Mouse (Mus musculus) gastrocnemius, postnatal 10 days (tissue): ENCODE results near the gene Usp48. TPM values are rescaled to one million over a fixed set of nuclear protein-coding genes. Genes with fewer than 3 reads are reported as not detected.
A peak's percentile ranks its signal among the peaks of the same experiment; 100 is the strongest.

Source experiments
- DNase-seq: peaks from one replicate; pipeline ENCODE4 v3.0.0; 2021; ENCODE audit warnings: mixed read lengths
- total RNA-seq, 2 experiments: library from RNA; stranded (reverse); gene quantifications; 2 replicates each; pipeline ENCODE4 v1.2.3; 2021

Gene Usp48
- total RNA-seq, 2 experiments from 2014 or later: 26.4 to 44.1 TPM

- DNase-seq: no peak
Observed at GRCm38 (mm10) chr4:137686303-137686702, 92.7 kb downstream of the Usp48 start.

- DNase-seq: no peak
Observed at GRCm38 (mm10) chr4:137687234-137687825, 93.8 kb downstream of the Usp48 start.

GRCm38 (mm10) chr4:137692107-137692902 is 98.8 kb downstream of the Usp48 start:
- no peak for DNase-seq

- no peak for DNase-seq
Observed at GRCm38 (mm10) chr4:137695300-137695699, 101.7 kb downstream of the Usp48 start.

GRCm38 (mm10) chr4:137695900-137696299 is 102.3 kb downstream of the Usp48 start:
- DNase-seq: no peak

GRCm38 (mm10) chr4:137697156-137697885 is 103.8 kb downstream of the Usp48 start:
- no peak for DNase-seq

- no peak for DNase-seq
Observed at GRCm38 (mm10) chr4:137698076-137698985, 104.8 kb downstream of the Usp48 start.

GRCm38 (mm10) chr4:137699264-137700211 is 106.0 kb downstream of the Usp48 start:
- DNase-seq: no peak

GRCm38 (mm10) chr4:137700960-137701359 is 107.4 kb downstream of the Usp48 start:
- DNase-seq: no peak

- DNase-seq: no peak
Observed at GRCm38 (mm10) chr4:137703077-137703476, 109.5 kb downstream of the Usp48 start.

- DNase-seq: no peak
Observed at GRCm38 (mm10) chr4:137704561-137704960, 111.0 kb downstream of the Usp48 start.

GRCm38 (mm10) chr4:137705379-137705778 is 111.8 kb downstream of the Usp48 start:
- no peak for DNase-seq

- DNase-seq: no peak
Observed at GRCm38 (mm10) chr4:137706510-137706909, 113.0 kb downstream of the Usp48 start.

GRCm38 (mm10) chr4:137707216-137707990 is 113.8 kb downstream of the Usp48 start:
- peak; percentile 92 for DNase-seq

Other genes with a start within 250 kb of the Usp48 start
- gene Cdc42, start 236.0 kb upstream of the Usp48 start, total RNA-seq: 100 to 1,000 TPM; 256 to 266 TPM
- gene Cela3a, start 184.0 kb upstream of the Usp48 start, total RNA-seq: not detected
- gene Cela3b, start 163.2 kb upstream of the Usp48 start, total RNA-seq: not detected
- not detected for gene 1700013G24Rik, start 140.5 kb upstream of the Usp48 start, total RNA-seq
- gene Hspg2, start 125.0 kb upstream of the Usp48 start, total RNA-seq: 100 to 1,000 TPM; 256 to 295 TPM
- gene Ldlrad2, start 19.2 kb upstream of the Usp48 start, total RNA-seq: not detected
- gene Rap1gap, start 71.0 kb downstream of the Usp48 start, total RNA-seq: 1 to 10 TPM; 5.3 to 5.6 TPM
- 10 to 100 TPM in 1 of 2 experiments, 1 to 10 TPM in 1; 2.7 to 20.8 TPM for gene Alpl, start 202.6 kb downstream of the Usp48 start, total RNA-seq